Mouse (Mus musculus): ENCODE results near the gene Pik3cg. TPM values are rescaled to one million over a fixed set of nuclear protein-coding genes. Genes with fewer than 3 reads are reported as not detected.

Pik3cg gene
- polyA plus RNA-seq, 1 experiment from 2014 or later: 2.1 TPM

- Histone ChIP-seq H3K4me2 (ENCODE audit: low read depth, low read length) (no peak overlapping the region), H3K9ac (ENCODE audit: low read depth, low read length) (no peak overlapping the region), H3K9me3 (ENCODE audit: control insufficient read depth, low read length) (no peaks in the 10 kb centered on the region), H3K27me3 (replicated peaks; ENCODE audit: control insufficient read depth, insufficient read depth, low read length) (no peaks in the 10 kb centered on the region), H3K4me3 (ENCODE audit: low read length) (no peak overlapping the region), H3K36me3 (ENCODE audit: control insufficient read depth, insufficient read depth, low read length) (no peaks in the 10 kb centered on the region), H3K27ac (ENCODE audit: low read length) (no peak overlapping the region), H3K4me1 (ENCODE audit: control insufficient read depth, insufficient read depth, low read length) (no peaks in the 10 kb centered on the region)
- WGBS: 68% methylated on average over 3 of the region's 3 CpGs
- no peak for ATAC-seq
These were observed 1.3 kb downstream of the Pik3cg start for GRCm38 (mm10) chr12:32207141-32207540.

DNA sequence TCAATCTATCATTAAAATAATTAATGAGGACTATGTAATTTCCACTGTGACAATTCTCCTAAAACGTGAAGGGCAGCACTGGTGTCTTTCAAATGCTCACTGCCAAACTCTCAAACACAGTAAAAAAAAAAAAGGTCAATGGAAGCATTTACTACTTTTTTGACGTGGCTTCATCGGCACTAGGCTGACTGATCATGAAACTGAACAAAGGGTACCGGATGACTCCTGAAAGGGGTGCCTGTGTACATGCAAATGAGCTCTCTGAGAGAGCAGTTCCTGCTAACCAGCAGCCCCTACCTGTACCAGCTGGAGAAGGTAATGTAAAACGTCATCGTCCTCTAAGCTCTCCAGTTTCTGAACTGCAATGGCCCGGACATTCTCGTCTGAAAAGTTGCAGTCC, 4.8 kb downstream of the Pik3cg start:
- Histone ChIP-seq H3K27ac (ENCODE audit: low read length) (no peak overlapping the region), H3K27me3 (replicated peaks; ENCODE audit: control insufficient read depth, insufficient read depth, low read length) (no peaks in the 10 kb centered on the region), H3K4me2 (ENCODE audit: low read depth, low read length) (no peak overlapping the region), H3K4me1 (ENCODE audit: control insufficient read depth, insufficient read depth, low read length) (no peaks in the 10 kb centered on the region), H3K4me3 (ENCODE audit: low read length) (no peak overlapping the region), H3K9me3 (ENCODE audit: control insufficient read depth, low read length) (no peaks in the 10 kb centered on the region), H3K9ac (ENCODE audit: low read depth, low read length) (no peak overlapping the region), H3K36me3 (ENCODE audit: control insufficient read depth, insufficient read depth, low read length) (no peaks in the 10 kb centered on the region)
- 66% methylated on average over 8 of the region's 8 CpGs for WGBS
- ATAC-seq: no peak

DNA sequence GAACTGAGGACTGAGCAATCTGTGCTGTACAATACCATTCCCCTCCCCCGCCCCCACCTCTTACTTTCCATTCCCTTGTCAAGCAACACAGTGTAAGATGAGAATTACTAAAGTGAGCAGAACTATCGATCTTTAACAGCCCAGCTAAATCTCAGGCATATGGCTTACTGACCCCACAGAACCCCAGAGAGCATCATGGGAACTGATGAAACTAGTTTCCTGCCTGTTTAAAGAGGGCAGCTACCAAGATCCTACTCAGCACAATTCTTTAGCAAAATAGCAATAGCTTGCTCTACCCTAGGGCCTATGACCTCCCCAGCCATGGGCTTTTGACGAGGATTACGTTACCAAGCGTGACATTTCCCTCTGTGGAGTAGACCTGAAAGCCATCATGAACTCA, 5.9 kb downstream of the Pik3cg start:
- Histone ChIP-seq H3K27me3 (replicated peaks; ENCODE audit: control insufficient read depth, insufficient read depth, low read length) (no peaks in the 10 kb centered on the region), H3K9me3 (ENCODE audit: control insufficient read depth, low read length) (no peaks in the 10 kb centered on the region), H3K4me1 (ENCODE audit: control insufficient read depth, insufficient read depth, low read length) (no peaks in the 10 kb centered on the region), H3K4me3 (ENCODE audit: low read length) (no peak overlapping the region), H3K4me2 (ENCODE audit: low read depth, low read length) (no peak overlapping the region), H3K36me3 (ENCODE audit: control insufficient read depth, insufficient read depth, low read length) (no peaks in the 10 kb centered on the region), H3K27ac (ENCODE audit: low read length) (no peak overlapping the region), H3K9ac (ENCODE audit: low read depth, low read length) (no peak overlapping the region)
- ATAC-seq: no peak
- WGBS: 89% methylated on average over 5 of the region's 5 CpGs

DNA sequence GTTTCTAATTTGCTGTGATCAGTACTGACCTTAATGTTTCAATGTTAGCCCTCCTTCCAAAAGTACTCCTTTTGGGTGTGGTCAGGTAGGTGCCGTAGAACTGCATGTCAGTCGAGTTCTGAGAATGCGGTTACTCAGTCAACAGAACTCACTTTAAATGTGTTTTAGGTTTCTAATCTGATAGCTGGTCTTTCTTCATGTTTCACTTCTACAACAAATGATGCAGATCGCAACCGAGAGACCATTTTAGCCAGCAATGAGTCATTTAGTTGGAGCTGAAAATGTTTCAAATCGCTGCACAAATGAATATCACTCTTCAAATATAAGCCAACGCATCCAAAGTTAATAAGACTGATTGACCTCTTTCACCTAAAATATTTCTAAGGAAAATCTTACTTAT, 6.5 kb downstream of the Pik3cg start:
- no peak overlapping the region for H3K4me2 ChIP-seq (ENCODE audit: low read depth, low read length)
- no peaks in the 10 kb centered on the region for H3K36me3 ChIP-seq (ENCODE audit: control insufficient read depth, insufficient read depth, low read length)
- no peaks in the 10 kb centered on the region for H3K4me1 ChIP-seq (ENCODE audit: control insufficient read depth, insufficient read depth, low read length)
- H3K9me3 ChIP-seq (ENCODE audit: control insufficient read depth, low read length): no peaks in the 10 kb centered on the region
- WGBS: 93% methylated on average over 7 of the region's 7 CpGs
- no peak for ATAC-seq
- no peak overlapping the region for H3K27ac ChIP-seq (ENCODE audit: low read length)
- no peaks in the 10 kb centered on the region for H3K27me3 ChIP-seq (replicated peaks; ENCODE audit: control insufficient read depth, insufficient read depth, low read length)
- H3K4me3 ChIP-seq (ENCODE audit: low read length): no peak overlapping the region
- no peak overlapping the region for H3K9ac ChIP-seq (ENCODE audit: low read depth, low read length)

- no peaks in the 10 kb centered on the region for H3K27me3 ChIP-seq (replicated peaks; ENCODE audit: control insufficient read depth, insufficient read depth, low read length)
- H3K36me3 ChIP-seq (ENCODE audit: control insufficient read depth, insufficient read depth, low read length): no peaks in the 10 kb centered on the region
- ATAC-seq: no peak
- no peak overlapping the region for H3K4me2 ChIP-seq (ENCODE audit: low read depth, low read length)
- H3K4me3 ChIP-seq (ENCODE audit: low read length): no peak overlapping the region
- no peaks in the 10 kb centered on the region for H3K4me1 ChIP-seq (ENCODE audit: control insufficient read depth, insufficient read depth, low read length)
- H3K9ac ChIP-seq (ENCODE audit: low read depth, low read length): no peak overlapping the region
- WGBS: 83% methylated on average over 6 of the region's 6 CpGs
- no peak overlapping the region for H3K27ac ChIP-seq (ENCODE audit: low read length)
- no peaks in the 10 kb centered on the region for H3K9me3 ChIP-seq (ENCODE audit: control insufficient read depth, low read length)
These were observed 7.3 kb downstream of the Pik3cg start for GRCm38 (mm10) chr12:32201070-32201585.

GRCm38 (mm10) chr12:32200387-32201069, 7.9 kb downstream of the Pik3cg start:
- no peak overlapping the region for H3K4me3 ChIP-seq (ENCODE audit: low read length)
- no peak overlapping the region for H3K27ac ChIP-seq (ENCODE audit: low read length)
- no peaks in the 10 kb centered on the region for H3K27me3 ChIP-seq (replicated peaks; ENCODE audit: control insufficient read depth, insufficient read depth, low read length)
- no peaks in the 10 kb centered on the region for H3K36me3 ChIP-seq (ENCODE audit: control insufficient read depth, insufficient read depth, low read length)
- H3K4me1 ChIP-seq (ENCODE audit: control insufficient read depth, insufficient read depth, low read length): no peaks in the 10 kb centered on the region
- no peaks in the 10 kb centered on the region for H3K9me3 ChIP-seq (ENCODE audit: control insufficient read depth, low read length)
- WGBS: 86% methylated on average over 16 of the region's 16 CpGs
- no peak overlapping the region for H3K4me2 ChIP-seq (ENCODE audit: low read depth, low read length)
- ATAC-seq: no peak
- H3K9ac ChIP-seq (ENCODE audit: low read depth, low read length): no peak overlapping the region

- Histone ChIP-seq H3K27me3 (replicated peaks; ENCODE audit: control insufficient read depth, insufficient read depth, low read length) (no peaks in the 10 kb centered on the region), H3K4me1 (ENCODE audit: control insufficient read depth, insufficient read depth, low read length) (no peaks in the 10 kb centered on the region), H3K27ac (ENCODE audit: low read length) (no peak overlapping the region), H3K9ac (ENCODE audit: low read depth, low read length) (no peak overlapping the region), H3K4me3 (ENCODE audit: low read length) (no peak overlapping the region), H3K36me3 (ENCODE audit: control insufficient read depth, insufficient read depth, low read length) (no peaks in the 10 kb centered on the region), H3K9me3 (ENCODE audit: control insufficient read depth, low read length) (no peaks in the 10 kb centered on the region), H3K4me2 (ENCODE audit: low read depth, low read length) (no peak overlapping the region)
- ATAC-seq: no peak
- WGBS: 82% methylated on average over 4 of the region's 4 CpGs
These were observed 9.0 kb downstream of the Pik3cg start for GRCm38 (mm10) chr12:32199422-32199821.

- Histone ChIP-seq H3K4me2 (ENCODE audit: low read depth, low read length) (no peak overlapping the region), H3K4me1 (ENCODE audit: control insufficient read depth, insufficient read depth, low read length) (no peaks in the 10 kb centered on the region), H3K9me3 (ENCODE audit: control insufficient read depth, low read length) (no peaks in the 10 kb centered on the region), H3K27me3 (replicated peaks; ENCODE audit: control insufficient read depth, insufficient read depth, low read length) (no peaks in the 10 kb centered on the region), H3K4me3 (ENCODE audit: low read length) (no peak overlapping the region), H3K9ac (ENCODE audit: low read depth, low read length) (no peak overlapping the region), H3K27ac (ENCODE audit: low read length) (no peak overlapping the region), H3K36me3 (ENCODE audit: control insufficient read depth, insufficient read depth, low read length) (no peaks in the 10 kb centered on the region)
- 80% methylated on average over 4 of the region's 4 CpGs for WGBS
- no peak for ATAC-seq
These were observed 10.4 kb downstream of the Pik3cg start for GRCm38 (mm10) chr12:32198025-32198424.

- H3K36me3 ChIP-seq (ENCODE audit: control insufficient read depth, insufficient read depth, low read length): no peaks in the 10 kb centered on the region
- no peaks in the 10 kb centered on the region for H3K9me3 ChIP-seq (ENCODE audit: control insufficient read depth, low read length)
- no peak overlapping the region for H3K9ac ChIP-seq (ENCODE audit: low read depth, low read length)
- H3K4me3 ChIP-seq (ENCODE audit: low read length): no peak overlapping the region
- no peak overlapping the region for H3K27ac ChIP-seq (ENCODE audit: low read length)
- no peaks in the 10 kb centered on the region for H3K4me1 ChIP-seq (ENCODE audit: control insufficient read depth, insufficient read depth, low read length)
- whole genome bisulfite sequencing: 73% methylated on average over 4 of the region's 4 CpGs
- H3K27me3 ChIP-seq (replicated peaks; ENCODE audit: control insufficient read depth, insufficient read depth, low read length): no peaks in the 10 kb centered on the region
- no peak for ATAC-seq
- no peak overlapping the region for H3K4me2 ChIP-seq (ENCODE audit: low read depth, low read length)
These were observed 13.5 kb downstream of the Pik3cg start for GRCm38 (mm10) chr12:32195000-32195399.

GRCm38 (mm10) chr12:32194358-32194757, 14.1 kb downstream of the Pik3cg start:
- Histone ChIP-seq H3K27me3 (replicated peaks; ENCODE audit: control insufficient read depth, insufficient read depth, low read length) (no peaks in the 10 kb centered on the region), H3K4me3 (ENCODE audit: low read length) (no peak overlapping the region), H3K4me1 (ENCODE audit: control insufficient read depth, insufficient read depth, low read length) (no peaks in the 10 kb centered on the region), H3K27ac (ENCODE audit: low read length) (no peak overlapping the region), H3K4me2 (ENCODE audit: low read depth, low read length) (no peak overlapping the region), H3K9ac (ENCODE audit: low read depth, low read length) (no peak overlapping the region), H3K36me3 (ENCODE audit: control insufficient read depth, insufficient read depth, low read length) (no peaks in the 10 kb centered on the region), H3K9me3 (ENCODE audit: control insufficient read depth, low read length) (no peaks in the 10 kb centered on the region)
- ATAC-seq: no peak
- 88% methylated on average over 1 of the region's 1 CpGs for WGBS
